Mouse (Mus musculus): ENCODE data around the gene Ifna2. TPM values are rescaled to one million over a fixed set of nuclear protein-coding genes. Genes with fewer than 3 reads are reported as not detected.

The Ifna2 gene
- polyA plus RNA-seq, 1 experiment from 2014 or later = not detected

GRCm38 (mm10) chr4:88715059-88715458, 31.3 kb upstream of the Ifna2 start:
- Histone ChIP-seq H3K4me2 (replicated peaks; ENCODE audit: low read depth) (no peak overlapping the region), H3K9me3 (ENCODE audit: control insufficient read depth) (no peaks in the 10 kb centered on the region), H3K27me3 (replicated peaks; ENCODE audit: control insufficient read depth, insufficient read depth, low read length) (no peaks in the 10 kb centered on the region), H3K36me3 (ENCODE audit: control insufficient read depth, insufficient read depth) (peaks cover 12% of the 10 kb centered on the region; the same call in 1 of the 2 replicates), H3K4me3 (ENCODE audit: low read depth, low read length) (no peak overlapping the region), H3K27ac (ENCODE audit: low read depth, low read length) (no peak overlapping the region), H3K9ac (ENCODE audit: low read depth, low read length) (no peak overlapping the region), H3K4me1 (replicated peaks; ENCODE audit: control insufficient read depth, insufficient read depth, low read length) (no peaks in the 10 kb centered on the region)
- TF ChIP-seq CTCF (IDR thresholded peaks at IDR 0.05; ENCODE audit: low read depth) = no peak
- no peak for ATAC-seq

GRCm38 (mm10) chr4:88714281-88714680, 30.6 kb upstream of the Ifna2 start:
- 63% methylated on average over 1 of the region's 1 CpGs for WGBS
- ATAC-seq = no peak
- H3K9me3 ChIP-seq (ENCODE audit: control insufficient read depth) = no peaks in the 10 kb centered on the region
- peaks cover 12% of the 10 kb centered on the region; the same call in 1 of the 2 replicates for H3K36me3 ChIP-seq (ENCODE audit: control insufficient read depth, insufficient read depth)
- H3K9ac ChIP-seq (ENCODE audit: low read depth, low read length) = no peak overlapping the region
- H3K27me3 ChIP-seq (replicated peaks; ENCODE audit: control insufficient read depth, insufficient read depth, low read length) = no peaks in the 10 kb centered on the region
- no peak overlapping the region for H3K4me2 ChIP-seq (replicated peaks; ENCODE audit: low read depth)
- no peak overlapping the region for H3K4me3 ChIP-seq (ENCODE audit: low read depth, low read length)
- TF ChIP-seq CTCF (IDR thresholded peaks at IDR 0.05; ENCODE audit: low read depth) = no peak
- H3K27ac ChIP-seq (ENCODE audit: low read depth, low read length) = no peak overlapping the region
- no peaks in the 10 kb centered on the region for H3K4me1 ChIP-seq (replicated peaks; ENCODE audit: control insufficient read depth, insufficient read depth, low read length)

GRCm38 (mm10) chr4:88707128-88707826, 23.6 kb upstream of the Ifna2 start:
- no peaks in the 10 kb centered on the region for H3K27me3 ChIP-seq (replicated peaks; ENCODE audit: control insufficient read depth, insufficient read depth, low read length)
- no peak overlapping the region for H3K9ac ChIP-seq (ENCODE audit: low read depth, low read length)
- no peak for ATAC-seq
- no peaks in the 10 kb centered on the region for H3K36me3 ChIP-seq (ENCODE audit: control insufficient read depth, insufficient read depth)
- no peaks in the 10 kb centered on the region for H3K4me1 ChIP-seq (replicated peaks; ENCODE audit: control insufficient read depth, insufficient read depth, low read length)
- 84% methylated on average over 1 of the region's 1 CpGs for WGBS
- no peak overlapping the region for H3K4me3 ChIP-seq (ENCODE audit: low read depth, low read length)
- no peak overlapping the region for H3K27ac ChIP-seq (ENCODE audit: low read depth, low read length)
- TF ChIP-seq CTCF (IDR thresholded peaks at IDR 0.05; ENCODE audit: low read depth) = no peak
- no peaks in the 10 kb centered on the region for H3K9me3 ChIP-seq (ENCODE audit: control insufficient read depth)
- H3K4me2 ChIP-seq (replicated peaks; ENCODE audit: low read depth) = no peak overlapping the region

GRCm38 (mm10) chr4:88705924-88706323, 22.2 kb upstream of the Ifna2 start:
- Histone ChIP-seq H3K4me2 (replicated peaks; ENCODE audit: low read depth) (no peak overlapping the region), H3K9ac (ENCODE audit: low read depth, low read length) (no peak overlapping the region), H3K4me3 (ENCODE audit: low read depth, low read length) (no peak overlapping the region), H3K27ac (ENCODE audit: low read depth, low read length) (no peak overlapping the region), H3K4me1 (replicated peaks; ENCODE audit: control insufficient read depth, insufficient read depth, low read length) (no peaks in the 10 kb centered on the region), H3K9me3 (ENCODE audit: control insufficient read depth) (no peaks in the 10 kb centered on the region), H3K27me3 (replicated peaks; ENCODE audit: control insufficient read depth, insufficient read depth, low read length) (no peaks in the 10 kb centered on the region), H3K36me3 (ENCODE audit: control insufficient read depth, insufficient read depth) (no peaks in the 10 kb centered on the region)
- no peak for TF ChIP-seq CTCF (IDR thresholded peaks at IDR 0.05; ENCODE audit: low read depth)
- 45% methylated on average over 3 of the region's 3 CpGs for WGBS
- no peak for ATAC-seq

- H3K4me3 ChIP-seq (ENCODE audit: low read depth, low read length) = no peak overlapping the region
- 95% methylated on average over 1 of the region's 1 CpGs for WGBS
- ATAC-seq = no peak
- H3K4me1 ChIP-seq (replicated peaks; ENCODE audit: control insufficient read depth, insufficient read depth, low read length) = no peaks in the 10 kb centered on the region
- no peaks in the 10 kb centered on the region for H3K36me3 ChIP-seq (ENCODE audit: control insufficient read depth, insufficient read depth)
- H3K27ac ChIP-seq (ENCODE audit: low read depth, low read length) = no peak overlapping the region
- TF ChIP-seq CTCF (IDR thresholded peaks at IDR 0.05; ENCODE audit: low read depth) = no peak
- no peaks in the 10 kb centered on the region for H3K27me3 ChIP-seq (replicated peaks; ENCODE audit: control insufficient read depth, insufficient read depth, low read length)
- no peak overlapping the region for H3K9ac ChIP-seq (ENCODE audit: low read depth, low read length)
- H3K9me3 ChIP-seq (ENCODE audit: control insufficient read depth) = no peaks in the 10 kb centered on the region
- no peak overlapping the region for H3K4me2 ChIP-seq (replicated peaks; ENCODE audit: low read depth)
These were observed 15.6 kb upstream of the Ifna2 start for GRCm38 (mm10) chr4:88699301-88699700.

- TF ChIP-seq CTCF (IDR thresholded peaks at IDR 0.05; ENCODE audit: low read depth) = no peak
- Histone ChIP-seq H3K4me3 (ENCODE audit: low read depth, low read length) (no peak overlapping the region), H3K4me1 (replicated peaks; ENCODE audit: control insufficient read depth, insufficient read depth, low read length) (no peaks in the 10 kb centered on the region), H3K27me3 (replicated peaks; ENCODE audit: control insufficient read depth, insufficient read depth, low read length) (no peaks in the 10 kb centered on the region), H3K9me3 (ENCODE audit: control insufficient read depth) (no peaks in the 10 kb centered on the region), H3K9ac (ENCODE audit: low read depth, low read length) (no peak overlapping the region), H3K4me2 (replicated peaks; ENCODE audit: low read depth) (no peak overlapping the region), H3K27ac (ENCODE audit: low read depth, low read length) (no peak overlapping the region), H3K36me3 (ENCODE audit: control insufficient read depth, insufficient read depth) (no peaks in the 10 kb centered on the region)
- ATAC-seq = no peak
- 73% methylated on average over 5 of the region's 5 CpGs for WGBS
These were observed 15.1 kb upstream of the Ifna2 start for GRCm38 (mm10) chr4:88698781-88699180.

Measured in intestine, postnatal 0 days (tissue).